Mouse (Mus musculus) stomach, embryonic 15.5 days (tissue): ENCODE measurements around the gene Upk3bl. TPM values are rescaled to one million over a fixed set of nuclear protein-coding genes. Genes with fewer than 3 reads are reported as not detected.
A peak's percentile ranks its signal among the peaks of the same experiment; 100 is the strongest.
"Not testable (repeated sequence)": the region's sequence is repeated elsewhere in the genome, so short reads cannot be mapped to it uniquely, and the experiment has no call there.

Experiments
- ATAC-seq: fragments of 200-750 bp; cut with Nextera tagmentation; 2 replicates; pipeline ENCODE4 v1.8.0; 2017; ENCODE audit warnings: low read depth, moderate number of reproducible peaks, moderate TSS enrichment; ENCODE audit not compliant: insufficient read depth, low FRiP score
- H3K27ac ChIP-seq: fragments of 300-500 bp; sonication (generic); 2 replicates; pipeline ENCODE4 v1.5.1; 2015; ENCODE audit warnings: mild to moderate bottlenecking, inconsistent platforms
- H3K27me3 ChIP-seq: fragments of 300-500 bp; sonication (generic); replicated peaks from 2 replicates; pipeline ENCODE4 v1.6.1; 2015; ENCODE audit warnings: inconsistent platforms
- H3K36me3 ChIP-seq: fragments of 300-500 bp; sonication (generic); 2 replicates; pipeline ENCODE4 v1.6.1; 2015; ENCODE audit warnings: inconsistent platforms
- H3K4me1 ChIP-seq: fragments of 300-500 bp; sonication (generic); 2 replicates; pipeline ENCODE4 v1.6.1; 2015; ENCODE audit warnings: inconsistent platforms
- H3K4me2 ChIP-seq: fragments of 300-500 bp; sonication (generic); 2 replicates; pipeline ENCODE4 v1.6.1; 2015; ENCODE audit warnings: mild to moderate bottlenecking, inconsistent platforms
- H3K4me3 ChIP-seq: fragments of 300-500 bp; sonication (generic); replicated peaks from 2 replicates; pipeline ENCODE4 v1.5.1; 2015; ENCODE audit warnings: inconsistent platforms
- H3K9ac ChIP-seq: fragments of 300-500 bp; sonication (generic); 2 replicates; pipeline ENCODE4 v1.6.1; 2015; ENCODE audit warnings: inconsistent platforms
- H3K9me3 ChIP-seq: fragments of 300-500 bp; sonication (generic); 2 replicates; pipeline ENCODE4 v1.6.1; 2016; ENCODE audit warnings: inconsistent platforms
- WGBS: fragments of 180-500 bp; shearing (Covaris S2); methylation state at CpG from one replicate; pipeline ENCODE4 v1.1.7; 2015; 5-methylcytosine and 5-hydroxymethylcytosine counted together
- polyA plus RNA-seq: library from polyadenylated mRNA; unstranded; fragments of >200 nt; fragmentation: Nextera tagmentation; extraction: Ambion mirVana; gene quantifications from 2 replicates; pipeline ENCODE4 v1.2.1, GENCODE M21; 2015

Gene Upk3bl
- polyA plus RNA-seq, 1 experiment from 2014 or later, result 117 TPM

GRCm38 (mm10) chr5:136048541-136048940 lies 5.8 kb upstream of the Upk3bl start:
- H3K36me3 ChIP-seq, result not testable (repeated sequence)
- peaks cover 17% of the 10 kb centered on the region for H3K4me1 ChIP-seq

DNA sequence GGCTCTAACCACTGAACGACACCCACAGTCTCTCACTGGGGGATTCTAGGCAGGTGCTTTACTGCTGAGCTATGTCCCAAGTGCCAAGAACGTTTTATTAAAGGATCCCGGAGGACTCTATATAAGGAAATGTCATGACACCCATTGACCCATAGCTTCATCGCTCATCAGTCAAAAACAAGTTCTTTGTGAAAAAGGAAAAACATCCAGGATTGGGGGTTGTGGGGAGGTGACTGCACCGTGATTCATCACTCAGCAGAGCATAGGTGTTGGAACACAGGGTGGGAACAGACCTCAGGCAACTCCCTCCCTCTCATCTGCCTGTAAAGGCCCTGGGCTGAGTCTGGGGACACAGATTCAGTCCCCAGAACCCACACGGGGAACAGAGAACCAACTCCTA lies 4.4 kb upstream of the Upk3bl start:
- peaks cover 17% of the 10 kb centered on the region for H3K4me1 ChIP-seq
- no peak for ATAC-seq
- no peak overlapping the region for H3K4me3 ChIP-seq
- no peaks in the 10 kb centered on the region for H3K36me3 ChIP-seq
- H3K4me2 ChIP-seq, result no peak overlapping the region
- H3K9ac ChIP-seq, result no peak overlapping the region
- no peaks in the 10 kb centered on the region for H3K9me3 ChIP-seq
- no peaks in the 10 kb centered on the region for H3K27me3 ChIP-seq
- WGBS, result 36% methylated on average over 6 of the region's 6 CpGs
- H3K27ac ChIP-seq, result peak overlapping the region; percentile 54; the same call in 1 of the 2 replicates

More at GRCm38 (mm10) chr5:136048541-136048940, 5.8 kb upstream of the Upk3bl start:
- not testable (repeated sequence) for H3K9me3 ChIP-seq, H3K27me3 ChIP-seq, ATAC-seq, H3K4me3 ChIP-seq, H3K4me2 ChIP-seq, H3K27ac ChIP-seq, H3K9ac ChIP-seq

- Histone ChIP-seq H3K4me3 (no peak overlapping the region), H3K36me3 (no peaks in the 10 kb centered on the region), H3K27ac (peak overlapping the region; percentile 90), H3K4me1 (peaks cover 13% of the 10 kb centered on the region), H3K4me2 (peak overlapping the region; percentile 31; the same call in 1 of the 2 replicates), H3K9me3 (no peaks in the 10 kb centered on the region), H3K27me3 (no peaks in the 10 kb centered on the region), H3K9ac (no peak overlapping the region)
- peak; percentile 75; the same call in 1 of the 2 replicates for ATAC-seq
- 8% methylated on average over 10 of the region's 10 CpGs for whole genome bisulfite sequencing
Measured at GRCm38 (mm10) chr5:136051231-136052085, 2.8 kb upstream of the Upk3bl start.

DNA sequence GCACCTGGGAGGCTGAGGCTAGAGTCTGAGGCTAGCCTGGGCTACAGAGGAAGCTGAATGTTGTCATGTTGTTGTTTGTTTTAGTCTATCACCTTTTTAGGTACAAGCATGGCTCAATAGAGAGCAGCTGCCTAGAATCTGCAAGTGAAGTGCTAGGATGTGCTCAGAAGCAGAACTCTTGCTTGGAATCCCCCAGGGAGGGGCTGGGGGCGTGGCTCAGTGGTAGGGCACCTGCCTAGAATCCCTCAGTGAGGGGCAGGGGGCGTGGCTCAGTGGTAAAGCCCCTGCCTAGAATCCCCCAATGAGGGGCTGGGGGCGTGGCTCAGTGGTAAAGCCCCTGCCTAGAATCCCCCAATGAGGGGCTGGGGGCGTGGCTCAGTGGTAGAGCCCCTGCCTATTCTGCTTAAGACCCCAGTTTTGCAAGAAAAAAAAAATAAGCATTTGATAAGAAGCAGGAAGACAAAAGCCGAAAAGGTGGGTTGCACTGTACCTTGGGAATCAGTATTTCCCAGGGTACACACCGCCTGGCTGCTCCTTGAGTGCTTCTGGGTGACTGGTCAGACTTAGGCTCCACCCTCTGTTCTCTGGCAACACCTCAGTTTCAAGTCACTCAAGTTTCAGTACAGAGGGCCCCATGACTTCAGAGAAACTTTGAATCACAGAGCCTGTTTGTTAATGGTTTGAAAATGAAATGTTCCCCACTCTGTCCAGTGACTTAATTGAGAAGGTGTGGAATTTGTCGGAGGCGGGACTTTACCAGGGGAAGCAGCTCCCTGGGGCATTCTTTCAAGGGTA lies 1.2 kb upstream of the Upk3bl start:
- no peaks in the 10 kb centered on the region for H3K36me3 ChIP-seq
- H3K27ac ChIP-seq, result peak overlapping the region; percentile 54
- ATAC-seq, result no peak
- H3K4me3 ChIP-seq, result no peak overlapping the region
- 80% methylated on average over 8 of the region's 8 CpGs for WGBS
- H3K4me2 ChIP-seq, result no peak overlapping the region
- no peaks in the 10 kb centered on the region for H3K27me3 ChIP-seq
- no peaks in the 10 kb centered on the region for H3K9me3 ChIP-seq
- H3K9ac ChIP-seq, result no peak overlapping the region
- peaks cover 18% of the 10 kb centered on the region for H3K4me1 ChIP-seq

- 50% methylated on average over 4 of the region's 4 CpGs for WGBS
- Histone ChIP-seq H3K27ac (no peak overlapping the region), H3K36me3 (no peaks in the 10 kb centered on the region)
Measured at GRCm38 (mm10) chr5:136056062-136056461, 1.8 kb downstream of the Upk3bl start.

GRCm38 (mm10) chr5:136057085-136057484 lies 2.8 kb downstream of the Upk3bl start:
- ATAC-seq, result peak; percentile 54; the same call in 1 of the 2 replicates
- H3K4me2 ChIP-seq, result peak overlapping the region; percentile 19; the same call in 1 of the 2 replicates
- no peaks in the 10 kb centered on the region for H3K9me3 ChIP-seq
- H3K4me3 ChIP-seq, result peak overlapping the region; percentile 21
- no peak overlapping the region for H3K9ac ChIP-seq
- no peaks in the 10 kb centered on the region for H3K36me3 ChIP-seq
- peak overlapping the region; percentile 44 for H3K27ac ChIP-seq
- 12% methylated on average over 8 of the region's 8 CpGs for WGBS
- H3K27me3 ChIP-seq, result no peaks in the 10 kb centered on the region
- peaks cover 12% of the 10 kb centered on the region for H3K4me1 ChIP-seq

More at GRCm38 (mm10) chr5:136056062-136056461, 1.8 kb downstream of the Upk3bl start:
- Histone ChIP-seq H3K9ac (no peak overlapping the region), H3K4me2 (no peak overlapping the region), H3K9me3 (no peaks in the 10 kb centered on the region), H3K4me1 (peaks cover 18% of the 10 kb centered on the region), H3K4me3 (no peak overlapping the region), H3K27me3 (no peaks in the 10 kb centered on the region)
- no peak for ATAC-seq

GRCm38 (mm10) chr5:136061567-136061966 lies 7.3 kb downstream of the Upk3bl start:
- no peak for ATAC-seq
- no peaks in the 10 kb centered on the region for H3K27me3 ChIP-seq
- H3K4me2 ChIP-seq, result no peak overlapping the region
- no peak overlapping the region for H3K27ac ChIP-seq
- no peak overlapping the region for H3K9ac ChIP-seq
- WGBS, result 13% methylated on average over 12 of the region's 12 CpGs
- H3K4me3 ChIP-seq, result no peak overlapping the region
- H3K36me3 ChIP-seq, result no peaks in the 10 kb centered on the region
- H3K9me3 ChIP-seq, result no peaks in the 10 kb centered on the region
- H3K4me1 ChIP-seq, result peaks cover 9% of the 10 kb centered on the region; the same call in 1 of the 2 replicates

GRCm38 (mm10) chr5:136063920-136064319 lies 9.6 kb downstream of the Upk3bl start:
- 87% methylated on average over 10 of the region's 10 CpGs for WGBS
- H3K27me3 ChIP-seq, result no peaks in the 10 kb centered on the region
- no peak overlapping the region for H3K4me3 ChIP-seq
- H3K9me3 ChIP-seq, result no peaks in the 10 kb centered on the region
- no peak overlapping the region for H3K27ac ChIP-seq
- ATAC-seq, result no peak
- H3K4me2 ChIP-seq, result no peak overlapping the region
- H3K4me1 ChIP-seq, result peaks cover 4% of the 10 kb centered on the region; the same call in 1 of the 2 replicates
- H3K9ac ChIP-seq, result no peak overlapping the region
- no peaks in the 10 kb centered on the region for H3K36me3 ChIP-seq

- H3K27me3 ChIP-seq, H3K9me3 ChIP-seq, H3K9ac ChIP-seq, H3K27ac ChIP-seq, H3K4me3 ChIP-seq, H3K36me3 ChIP-seq, H3K4me1 ChIP-seq, H3K4me2 ChIP-seq: not testable (repeated sequence)
- 64% methylated on average over 11 of the region's 11 CpGs for WGBS
- peak; percentile 37; the same call in 1 of the 2 replicates for ATAC-seq
Measured at GRCm38 (mm10) chr5:136066404-136067148, 12.3 kb downstream of the Upk3bl start.

GRCm38 (mm10) chr5:136069411-136069810 lies 15.1 kb downstream of the Upk3bl start:
- Histone ChIP-seq H3K4me2 (no peak overlapping the region), H3K9me3 (no peaks in the 10 kb centered on the region), H3K27ac (no peak overlapping the region), H3K36me3 (no peaks in the 10 kb centered on the region), H3K27me3 (no peaks in the 10 kb centered on the region), H3K9ac (no peak overlapping the region), H3K4me3 (no peak overlapping the region), H3K4me1 (no peaks in the 10 kb centered on the region)
- ATAC-seq, result no peak
- WGBS, result 74% methylated on average over 2 of the region's 2 CpGs

- 58% methylated on average over 6 of the region's 6 CpGs for WGBS
- Histone ChIP-seq H3K4me3 (no peak overlapping the region), H3K27me3 (no peaks in the 10 kb centered on the region), H3K9me3 (no peaks in the 10 kb centered on the region), H3K4me1 (peaks cover 6% of the 10 kb centered on the region; the same call in 1 of the 2 replicates), H3K4me2 (no peak overlapping the region), H3K9ac (no peak overlapping the region), H3K27ac (no peak overlapping the region), H3K36me3 (no peaks in the 10 kb centered on the region)
- no peak for ATAC-seq
Measured at GRCm38 (mm10) chr5:136073051-136073450, 18.8 kb downstream of the Upk3bl start.
